Mouse (Mus musculus) c-Kit-positive CD71-positive TER-119-positive erythroid progenitor cells, embryonic 14.5 days (primary cell): Measurements from ENCODE around the gene Dnaaf5.
A peak's percentile ranks its signal among the peaks of the same experiment; 100 is the strongest.

Experiments used
- DNase-seq: peaks from one replicate; pipeline ENCODE4 v3.0.0-alpha.2; 2013; ENCODE audit warnings: low spot score

Dnaaf5 gene

GRCm38 (mm10) chr5:139149681-139150602 lies at the start of gene Dnaaf5, which contains the start of gene Prkar1b:
Gene Dnaaf5 (plus strand): TSS chr5:139150223.
Gene Prkar1b (minus strand): TSS chr5:139150001.
- DNase-seq: peak; percentile 99

GRCm38 (mm10) chr5:139101783-139102182 lies 48.2 kb upstream of the Dnaaf5 start:
- no peak for DNase-seq

- no peak for DNase-seq
Measured at GRCm38 (mm10) chr5:139107815-139108214, 42.2 kb upstream of the Dnaaf5 start.

DNA sequence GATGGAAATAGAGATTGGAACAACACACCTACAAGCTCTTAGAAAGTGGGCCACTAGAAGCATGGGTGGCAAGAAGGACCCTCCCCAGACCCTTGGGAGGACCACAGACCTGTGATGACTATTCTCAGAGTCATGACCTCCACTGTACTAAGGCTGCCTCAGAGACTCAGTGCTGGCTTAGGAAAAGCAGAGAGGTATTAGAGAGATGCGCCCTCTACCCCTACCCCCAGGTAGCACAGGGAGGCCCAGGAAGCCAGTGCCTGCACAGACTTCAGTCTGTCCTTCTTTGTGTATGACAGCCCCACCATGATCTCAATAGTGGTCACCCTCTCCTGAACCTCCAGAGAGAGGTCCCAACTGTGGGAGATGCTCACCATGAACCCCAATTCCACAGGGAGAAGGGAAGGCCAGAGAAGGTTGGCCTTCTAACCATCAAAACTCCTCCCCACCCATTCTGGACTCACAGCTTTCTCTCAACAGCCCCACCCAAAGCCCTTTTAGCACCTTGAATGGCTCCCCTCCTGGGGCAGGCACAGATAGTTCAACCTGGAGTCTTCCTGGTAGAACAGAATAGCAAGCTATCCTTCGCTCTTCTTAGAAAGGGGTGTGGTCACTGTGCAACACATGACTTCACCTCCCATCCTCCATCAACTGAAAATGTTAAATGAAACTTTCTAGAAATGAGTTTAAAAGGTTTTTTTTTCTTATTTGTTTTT lies 39.7 kb upstream of the Dnaaf5 start:
- no peak for DNase-seq

DNA sequence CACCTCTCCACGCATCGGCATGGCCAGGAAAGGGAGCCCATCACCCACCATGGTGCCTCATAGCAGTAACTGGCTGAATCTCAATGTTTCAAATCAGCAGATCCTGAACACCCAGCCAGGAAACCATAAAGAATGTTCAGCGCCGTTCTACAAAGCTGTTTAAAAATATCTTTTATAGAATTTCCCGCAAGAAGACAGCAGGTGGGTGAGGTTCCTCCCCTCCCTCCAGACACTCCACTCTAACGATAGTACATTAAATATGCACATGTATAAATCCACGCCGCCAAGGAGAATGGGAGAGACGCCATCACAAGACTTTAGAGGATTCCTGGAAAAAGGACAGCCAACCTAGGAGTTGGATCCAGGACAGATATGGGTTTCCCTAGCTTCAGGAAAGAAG lies 38.0 kb upstream of the Dnaaf5 start:
- no peak for DNase-seq

- no peak for DNase-seq
Measured at GRCm38 (mm10) chr5:139112418-139112817, 37.6 kb upstream of the Dnaaf5 start.

GRCm38 (mm10) chr5:139114876-139115275 lies 35.1 kb upstream of the Dnaaf5 start:
- DNase-seq: no peak

- no peak for DNase-seq
Measured at GRCm38 (mm10) chr5:139115507-139115906, 34.5 kb upstream of the Dnaaf5 start.

GRCm38 (mm10) chr5:139118139-139118960 lies 31.7 kb upstream of the Dnaaf5 start:
- no peak for DNase-seq

- no peak for DNase-seq
Measured at GRCm38 (mm10) chr5:139118961-139119276, 31.1 kb upstream of the Dnaaf5 start.

DNA sequence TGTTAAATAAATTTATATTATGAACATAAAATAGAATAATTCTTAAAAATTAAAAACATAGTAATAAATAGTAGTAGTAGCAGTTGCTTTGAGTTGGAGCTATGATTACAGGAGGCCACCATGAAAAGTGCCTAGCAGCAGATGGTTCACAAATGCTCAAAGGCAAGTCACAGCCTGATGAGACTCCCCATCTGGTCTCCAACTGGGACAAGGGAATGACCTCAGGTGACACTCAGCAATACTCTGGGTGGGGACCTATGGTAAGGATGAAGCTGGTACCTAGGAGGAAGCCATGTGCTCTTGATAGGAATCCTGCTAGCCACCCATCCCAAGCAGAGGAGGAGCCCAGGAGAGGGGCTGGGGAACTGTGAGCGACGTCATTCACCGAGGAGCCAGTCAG lies 24.3 kb upstream of the Dnaaf5 start:
- no peak for DNase-seq

DNA sequence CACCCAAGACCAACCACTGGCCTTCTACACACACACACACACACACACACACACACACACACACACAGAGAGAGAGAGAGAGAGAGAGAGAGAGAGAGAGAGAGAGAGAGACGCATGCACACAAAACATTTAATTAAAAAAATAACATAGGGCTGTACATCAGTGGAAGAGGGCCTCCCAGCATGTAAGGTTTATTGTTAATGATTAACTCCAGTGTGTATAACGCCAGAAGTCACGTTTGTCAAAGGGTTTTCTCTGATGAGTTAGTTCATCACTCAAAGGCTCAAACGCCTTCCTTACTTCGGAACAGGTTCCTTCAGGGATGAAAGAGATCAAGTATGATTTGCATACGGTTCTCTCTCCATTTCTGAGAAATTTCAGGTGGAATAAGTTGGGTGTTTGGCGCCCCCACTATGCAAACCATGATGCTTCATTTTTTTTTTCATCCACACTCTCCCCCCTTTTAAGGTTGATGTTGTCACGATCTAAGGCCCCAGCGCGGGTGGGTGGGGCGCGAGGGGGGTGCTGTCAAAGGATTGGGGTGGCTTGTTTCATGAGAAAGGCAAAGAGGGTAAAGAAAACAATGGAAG lies 21.5 kb upstream of the Dnaaf5 start:
- DNase-seq: no peak

GRCm38 (mm10) chr5:139129078-139129477 lies 20.9 kb upstream of the Dnaaf5 start:
- DNase-seq: no peak

GRCm38 (mm10) chr5:139129572-139130151 lies 20.4 kb upstream of the Dnaaf5 start:
- no peak for DNase-seq

- no peak for DNase-seq
Measured at GRCm38 (mm10) chr5:139130351-139130750, 19.7 kb upstream of the Dnaaf5 start.

DNA sequence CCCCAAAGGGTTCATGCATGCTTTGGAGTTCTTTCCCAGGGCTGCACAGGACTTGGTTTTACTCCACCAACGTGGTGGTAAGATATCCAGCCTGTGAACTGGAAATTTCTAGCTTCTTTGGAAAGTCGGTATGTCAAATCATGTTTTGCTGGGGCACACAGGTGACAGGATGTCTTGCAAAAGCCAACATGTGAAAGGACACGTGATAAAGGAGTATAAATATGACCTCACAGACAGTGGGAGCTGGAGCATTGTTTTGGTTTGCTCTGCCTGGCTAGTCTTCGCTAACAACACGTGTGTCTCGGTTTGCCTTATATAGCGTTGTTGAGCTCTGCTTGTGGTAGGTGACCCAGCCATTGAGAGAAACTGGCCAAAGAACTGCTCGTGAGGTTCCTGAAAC lies 15.5 kb upstream of the Dnaaf5 start:
- DNase-seq: no peak

GRCm38 (mm10) chr5:139136341-139136740 lies 13.7 kb upstream of the Dnaaf5 start:
- DNase-seq: no peak

GRCm38 (mm10) chr5:139137176-139137575 lies 12.8 kb upstream of the Dnaaf5 start:
- DNase-seq: no peak

GRCm38 (mm10) chr5:139138261-139138925 lies 11.6 kb upstream of the Dnaaf5 start:
- DNase-seq: no peak

GRCm38 (mm10) chr5:139138926-139139472 lies 11.0 kb upstream of the Dnaaf5 start:
- DNase-seq: no peak

DNA sequence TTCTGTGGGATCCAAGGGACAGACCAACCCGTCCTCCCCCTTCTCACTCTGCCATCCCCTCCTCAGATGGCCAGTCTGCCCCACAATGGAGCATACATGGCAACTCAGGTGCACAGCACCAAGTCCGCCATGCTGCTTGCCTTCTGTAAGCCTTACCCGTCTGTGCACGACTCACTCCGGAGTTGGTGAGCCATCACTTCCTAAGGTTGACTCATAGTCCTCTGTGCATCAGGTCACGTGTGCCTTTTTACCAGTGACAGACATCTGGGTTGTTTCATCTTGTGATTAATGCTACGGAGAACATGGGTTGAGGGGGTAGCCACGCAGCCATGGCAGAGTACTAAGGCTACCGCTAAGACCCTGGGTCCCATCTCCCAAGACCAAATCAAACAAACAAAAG lies 9.4 kb upstream of the Dnaaf5 start:
- DNase-seq: no peak
